Mouse (Mus musculus) hindbrain, postnatal 0 days (tissue): ENCODE data around the gene Gm21738. TPM values are rescaled to one million over a fixed set of nuclear protein-coding genes. Genes with fewer than 3 reads are reported as not detected.
"Not testable (repeated sequence)": the region's sequence is repeated elsewhere in the genome, so short reads cannot be mapped to it uniquely, and the experiment has no call there.

Experiments
- ATAC-seq: fragments of 200-750 bp; cut with Nextera tagmentation; 2 replicates; pipeline ENCODE4 v1.8.0; 2017; ENCODE audit warnings: mild to moderate bottlenecking, moderate TSS enrichment, moderate library complexity
- DNase-seq: peaks from one replicate; pipeline ENCODE4 v3.0.0-alpha.2; 2015; ENCODE audit warnings: low spot score
- H3K27ac ChIP-seq: fragments of 300-500 bp; sonication (generic); 2 replicates; pipeline ENCODE4 v1.5.1; 2014; ENCODE audit warnings: mild to moderate bottlenecking
- H3K27me3 ChIP-seq: fragments of 300-500 bp; sonication (generic); 2 replicates; pipeline ENCODE4 v1.6.1; 2014; ENCODE audit warnings: low read length, mixed read lengths; ENCODE audit not compliant: insufficient read depth
- H3K36me3 ChIP-seq: fragments of 300-500 bp; sonication (generic); 2 replicates; pipeline ENCODE4 v1.6.1; 2014; ENCODE audit warnings: low read length, mixed read lengths; ENCODE audit not compliant: insufficient read depth
- H3K4me1 ChIP-seq: fragments of 300-500 bp; sonication (generic); 2 replicates; pipeline ENCODE4 v1.6.1; 2014; ENCODE audit warnings: antibody characterized with exemption, low read length, mixed read lengths; ENCODE audit not compliant: insufficient read depth
- H3K4me2 ChIP-seq: fragments of 300-500 bp; sonication (generic); 2 replicates; pipeline ENCODE4 v1.6.1; 2014; ENCODE audit warnings: low read depth, mild to moderate bottlenecking, low read length, moderate library complexity, mixed read lengths
- H3K4me3 ChIP-seq: fragments of 300-500 bp; sonication (generic); 2 replicates; pipeline ENCODE4 v1.5.1; 2014; ENCODE audit warnings: low read length
- H3K9ac ChIP-seq: fragments of 300-500 bp; sonication (generic); replicated peaks from 2 replicates; pipeline ENCODE4 v1.6.1; 2014; ENCODE audit warnings: mild to moderate bottlenecking, low read length, moderate library complexity, mixed read lengths
- H3K9me3 ChIP-seq: fragments of 300-500 bp; sonication (generic); 2 replicates; pipeline ENCODE4 v1.6.1; 2016; ENCODE audit warnings: low read length, mixed read lengths
- WGBS: fragments of 180-500 bp; shearing (Covaris S2); extraction: QIAGEN DNeasy Blood & Tissue Kit; methylation state at CpG from one replicate; pipeline ENCODE4 v1.1.7; 2014; 5-methylcytosine and 5-hydroxymethylcytosine counted together
- polyA plus RNA-seq: library from polyadenylated mRNA; unstranded; fragments of >200 nt; fragmentation: Nextera tagmentation; extraction: Ambion mirVana; gene quantifications from 2 replicates; pipeline ENCODE4 v1.2.1, GENCODE M21; 2015
- total RNA-seq: library from RNA; depleted of rRNA; stranded (reverse); fragments of >200 nt; gene quantifications from 2 replicates; pipeline ENCODE4 v1.2.3, GENCODE M21; 2014; rRNA removed

Gm21738 gene
- total RNA-seq (not detected in 2 replicates), polyA plus RNA-seq (0.32 and 0.54 TPM in 2 replicates)

GRCm38 (mm10) chr14:19418830-19419229 lies at the start of gene Gm21738:
Gene Gm21738, minus strand, starts transcription at chr14:19418930.
- H3K27ac ChIP-seq, H3K9ac ChIP-seq, H3K4me2 ChIP-seq, DNase-seq, H3K4me1 ChIP-seq, H3K4me3 ChIP-seq, H3K36me3 ChIP-seq, H3K9me3 ChIP-seq, ATAC-seq, H3K27me3 ChIP-seq: not testable (repeated sequence)
- WGBS = 78% methylated on average over 7 of the region's 7 CpGs

- not testable (repeated sequence) for DNase-seq, H3K4me2 ChIP-seq, H3K4me3 ChIP-seq, H3K4me1 ChIP-seq, H3K9me3 ChIP-seq, H3K27ac ChIP-seq, H3K27me3 ChIP-seq, ATAC-seq, H3K36me3 ChIP-seq, H3K9ac ChIP-seq
- WGBS = 84% methylated on average over 7 of the region's 7 CpGs
Observed at GRCm38 (mm10) chr14:19383741-19384140, 35.0 kb downstream of the Gm21738 start.

Other genes with a start within 250 kb of the Gm21738 start
- 0.10 TPM in 1 of 2 replicates, not detected in the other for gene Gm2244, start 131.0 kb upstream of the Gm21738 start, total RNA-seq
- gene Gm2244, start 131.0 kb upstream of the Gm21738 start, polyA plus RNA-seq = 0.37 and 0.80 TPM in 2 replicates
- 3.0 and 3.8 TPM in 2 replicates for gene Gm2237, start 166.2 kb upstream of the Gm21738 start, total RNA-seq
- gene Gm2237, start 166.2 kb upstream of the Gm21738 start, polyA plus RNA-seq = 4.8 and 5.2 TPM in 2 replicates
- not detected in 2 replicates for gene Gm5458, start 183.7 kb upstream of the Gm21738 start, total RNA-seq
- not detected in 2 replicates for gene Gm5458, start 183.7 kb upstream of the Gm21738 start, polyA plus RNA-seq